Mouse (Mus musculus): ENCODE measurements around the gene Vpreb3. TPM values are rescaled to one million over a fixed set of nuclear protein-coding genes. Genes with fewer than 3 reads are reported as not detected.

Vpreb3 gene
- polyA plus RNA-seq, 1 experiment from 2014 or later, result 0.89 TPM

DNA sequence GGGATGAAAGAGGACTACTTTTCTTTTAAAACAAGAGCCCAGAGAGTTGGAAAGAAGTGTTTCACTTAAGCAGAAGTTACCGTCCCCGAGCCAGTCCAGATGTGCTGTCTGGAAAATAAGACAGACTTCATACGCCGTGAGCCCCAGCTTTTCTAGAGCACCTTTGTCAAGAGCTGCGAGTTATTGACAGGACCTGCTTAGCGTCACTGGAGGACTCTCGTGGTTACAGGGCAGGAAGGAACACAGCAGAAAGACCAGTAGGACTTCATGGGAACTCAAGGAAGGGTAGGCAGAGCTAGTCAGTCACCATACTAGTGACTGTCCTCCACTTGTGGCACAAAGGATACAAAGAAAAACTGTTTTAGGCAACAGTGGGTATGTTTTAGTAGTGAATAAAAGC lies 27.3 kb upstream of the Vpreb3 start:
- H3K27ac ChIP-seq, result no peak overlapping the region
- no peaks in the 10 kb centered on the region; the same call in 1 of the 2 replicates for H3K4me1 ChIP-seq (replicated peaks)
- no peak overlapping the region for H3K4me3 ChIP-seq (replicated peaks)
- no peak for ATAC-seq
- 69% methylated on average over 7 of the region's 7 CpGs for WGBS
- H3K27me3 ChIP-seq (replicated peaks), result no peaks in the 10 kb centered on the region
- H3K9ac ChIP-seq, result no peak overlapping the region
- no peak overlapping the region for H3K4me2 ChIP-seq (replicated peaks)
- H3K9me3 ChIP-seq, result no peaks in the 10 kb centered on the region
- H3K36me3 ChIP-seq, result peaks cover 18% of the 10 kb centered on the region

DNA sequence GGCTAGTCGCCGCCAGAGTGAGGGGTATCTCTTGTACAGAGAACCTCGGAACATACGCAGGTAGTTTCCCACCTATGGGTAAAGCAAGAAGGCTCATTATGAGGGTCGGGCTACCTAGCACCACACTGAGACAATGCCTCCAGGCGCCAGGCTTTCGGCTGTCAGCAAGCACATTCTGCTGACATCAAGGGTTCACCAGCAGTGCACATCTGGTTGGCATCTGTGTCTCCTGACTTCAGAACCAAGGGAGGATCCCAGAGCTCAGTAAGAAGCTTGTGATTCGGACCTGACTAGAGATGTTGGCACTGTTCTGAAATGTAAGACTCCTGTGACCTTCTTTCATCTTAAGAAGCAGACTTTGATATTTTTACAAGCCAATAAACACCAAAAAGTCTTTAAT lies 26.0 kb upstream of the Vpreb3 start:
- Histone ChIP-seq H3K4me3 (replicated peaks) (no peak overlapping the region), H3K9me3 (no peaks in the 10 kb centered on the region), H3K4me2 (replicated peaks) (no peak overlapping the region), H3K36me3 (peaks cover 12% of the 10 kb centered on the region), H3K4me1 (replicated peaks) (no peaks in the 10 kb centered on the region; the same call in 1 of the 2 replicates), H3K9ac (no peak overlapping the region), H3K27ac (no peak overlapping the region), H3K27me3 (replicated peaks) (no peaks in the 10 kb centered on the region)
- WGBS, result 82% methylated on average over 8 of the region's 8 CpGs
- ATAC-seq, result no peak

DNA sequence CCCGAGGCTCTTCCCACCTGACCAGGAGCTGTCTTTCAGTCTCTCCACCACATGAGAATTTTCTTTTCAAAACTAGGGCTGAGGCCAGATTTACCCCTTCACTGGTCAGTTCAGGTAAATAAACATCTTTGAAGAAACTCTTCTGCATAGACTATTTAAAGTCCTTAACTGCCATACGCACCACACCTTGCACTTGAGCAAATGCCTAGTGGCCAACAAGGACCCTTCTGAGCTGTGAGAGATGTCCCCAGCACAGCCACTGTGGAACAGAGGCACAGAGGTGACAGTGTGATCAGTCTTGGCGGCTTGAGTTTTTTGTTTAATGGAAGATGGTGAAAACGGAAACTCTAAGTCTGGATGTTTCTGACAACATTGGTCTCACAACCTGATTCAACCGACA lies 23.8 kb upstream of the Vpreb3 start:
- H3K9me3 ChIP-seq, result no peaks in the 10 kb centered on the region
- 81% methylated on average over 5 of the region's 5 CpGs for WGBS
- no peak overlapping the region for H3K4me3 ChIP-seq (replicated peaks)
- H3K9ac ChIP-seq, result no peak overlapping the region
- H3K27ac ChIP-seq, result no peak overlapping the region
- no peaks in the 10 kb centered on the region for H3K27me3 ChIP-seq (replicated peaks)
- H3K4me1 ChIP-seq (replicated peaks), result peaks cover 2% of the 10 kb centered on the region
- H3K4me2 ChIP-seq (replicated peaks), result no peak overlapping the region
- no peak for ATAC-seq
- H3K36me3 ChIP-seq, result peaks cover 6% of the 10 kb centered on the region

DNA sequence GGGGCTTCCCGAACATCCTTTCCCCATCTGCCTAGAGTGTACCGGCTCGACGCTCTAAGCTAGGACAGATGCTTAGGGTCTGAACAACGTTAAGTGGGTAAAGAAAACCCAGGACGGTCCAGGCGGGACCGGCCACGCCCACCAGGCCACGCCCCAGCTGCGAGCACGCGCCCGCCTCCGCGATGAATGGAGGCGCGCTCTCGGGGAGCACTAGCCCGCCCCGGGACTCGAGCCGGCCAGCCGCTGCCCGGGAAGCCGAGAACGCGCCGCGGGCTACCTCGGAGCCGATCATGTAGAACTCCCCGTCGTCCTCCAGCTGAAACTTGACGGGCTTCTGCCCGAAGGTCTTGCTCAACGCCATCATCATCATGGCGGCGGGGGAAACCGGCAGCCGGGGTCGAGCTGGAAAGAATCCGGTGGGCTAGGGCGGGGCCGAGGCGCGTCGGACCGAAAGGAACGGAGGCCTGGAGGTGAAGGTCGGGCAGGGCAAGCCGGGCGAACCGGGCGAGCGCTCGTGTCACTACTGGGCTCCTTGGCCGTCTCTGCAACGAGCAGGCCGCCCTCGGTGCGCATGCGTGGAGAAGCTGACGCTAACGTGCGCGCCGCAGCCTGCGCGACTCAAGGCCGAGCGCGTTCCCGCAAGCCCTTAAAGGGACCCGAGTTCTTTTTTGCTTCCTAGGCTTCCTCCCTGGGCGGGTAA lies 21.7 kb upstream of the Vpreb3 start, which contains the start of gene Smarcb1:
TSS of gene Smarcb1 (minus strand) at position 592 of the 700 bp plus-strand sequence.
- H3K9ac ChIP-seq, result peak within 1 kb of the TSS; percentile 91
- peak; percentile 96 for ATAC-seq
- WGBS, result under 1% methylated on average over 76 of the region's 76 CpGs
- H3K4me2 ChIP-seq (replicated peaks), result peak within 1 kb of the TSS; percentile 84
- peaks cover 2% of the 10 kb centered on the region for H3K4me1 ChIP-seq (replicated peaks)
- no peaks in the 10 kb centered on the region for H3K27me3 ChIP-seq (replicated peaks)
- peak within 1 kb of the TSS; percentile 66 for H3K4me3 ChIP-seq (replicated peaks)
- no peaks in the 10 kb centered on the region for H3K36me3 ChIP-seq
- H3K9me3 ChIP-seq, result no peaks in the 10 kb centered on the region
- peak within 1 kb of the TSS; percentile 85 for H3K27ac ChIP-seq

DNA sequence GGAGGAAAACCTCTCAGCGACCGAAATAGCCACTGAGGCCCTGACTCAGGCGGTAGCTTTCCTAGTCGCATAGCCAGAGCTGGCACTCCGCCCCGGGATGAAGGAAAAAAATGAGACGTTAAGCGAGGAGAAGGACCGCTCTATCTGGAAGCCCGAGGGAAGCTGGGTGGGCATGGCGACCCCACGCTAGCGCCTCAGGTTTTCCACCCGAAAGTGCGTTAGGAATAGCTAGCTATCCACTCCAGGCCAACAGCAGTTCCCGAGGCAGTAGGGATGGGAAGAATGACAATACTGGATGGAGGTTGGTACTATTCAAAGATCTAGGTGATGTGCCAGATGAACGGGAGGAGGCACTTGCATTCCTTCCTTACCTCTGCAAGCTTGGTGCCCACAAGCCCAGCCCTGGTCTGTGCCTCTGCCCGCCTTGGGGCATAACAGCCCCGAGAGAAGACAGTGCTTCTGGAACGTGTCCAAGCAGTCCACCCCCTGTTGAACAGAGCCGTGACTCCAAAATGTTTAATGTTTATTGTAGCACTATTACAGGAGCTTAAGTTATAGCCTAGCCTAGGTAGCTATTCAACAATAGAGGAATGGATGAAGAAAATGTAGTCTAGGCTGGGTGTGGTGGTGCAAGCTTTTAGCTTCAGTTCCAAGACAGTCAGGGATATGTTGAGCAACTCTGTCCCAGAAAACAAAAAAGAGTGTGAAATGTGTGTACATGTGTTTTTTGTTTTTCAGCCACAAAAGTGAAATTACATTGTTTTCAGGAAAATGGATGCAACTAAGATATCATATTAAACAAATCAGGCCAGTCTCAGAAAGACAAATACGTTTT lies 20.9 kb upstream of the Vpreb3 start:
- Histone ChIP-seq H3K9ac (peak overlapping the region; percentile 91), H3K36me3 (no peaks in the 10 kb centered on the region), H3K27ac (peak overlapping the region; percentile 83), H3K4me3 (replicated peaks) (peak overlapping the region; percentile 66), H3K4me2 (replicated peaks) (peak overlapping the region; percentile 84), H3K4me1 (replicated peaks) (peaks cover 2% of the 10 kb centered on the region), H3K9me3 (no peaks in the 10 kb centered on the region), H3K27me3 (replicated peaks) (no peaks in the 10 kb centered on the region)
- 4% methylated on average over 22 of the region's 22 CpGs for WGBS
- ATAC-seq, result peak; percentile 27

DNA sequence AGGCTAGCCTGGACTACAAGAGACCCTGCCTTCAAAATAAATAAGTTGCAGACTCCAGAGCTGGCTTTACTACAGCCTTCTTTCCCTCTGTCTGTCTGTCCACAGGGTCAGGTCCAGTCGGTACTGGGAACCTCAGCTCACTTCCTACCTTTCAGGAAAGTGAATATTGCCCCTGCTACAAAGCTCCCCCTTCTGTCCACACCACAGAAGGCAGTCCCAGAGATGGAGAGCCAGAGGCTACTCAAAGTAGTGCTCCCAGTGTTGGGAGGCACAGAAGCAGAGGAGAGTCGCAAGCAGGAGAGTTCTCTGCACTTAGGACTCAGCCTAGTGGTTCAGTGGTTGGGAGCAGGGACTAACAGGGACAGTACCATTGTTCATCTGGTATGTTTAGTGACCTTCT lies 18.5 kb upstream of the Vpreb3 start:
- H3K4me1 ChIP-seq (replicated peaks), result peaks cover 2% of the 10 kb centered on the region
- H3K27ac ChIP-seq, result no peak overlapping the region
- H3K9ac ChIP-seq, result no peak overlapping the region
- H3K4me2 ChIP-seq (replicated peaks), result no peak overlapping the region
- H3K9me3 ChIP-seq, result no peaks in the 10 kb centered on the region
- ATAC-seq, result no peak
- no peaks in the 10 kb centered on the region for H3K27me3 ChIP-seq (replicated peaks)
- no peaks in the 10 kb centered on the region for H3K36me3 ChIP-seq
- WGBS, result 64% methylated on average over 2 of the region's 2 CpGs
- no peak overlapping the region for H3K4me3 ChIP-seq (replicated peaks)

DNA sequence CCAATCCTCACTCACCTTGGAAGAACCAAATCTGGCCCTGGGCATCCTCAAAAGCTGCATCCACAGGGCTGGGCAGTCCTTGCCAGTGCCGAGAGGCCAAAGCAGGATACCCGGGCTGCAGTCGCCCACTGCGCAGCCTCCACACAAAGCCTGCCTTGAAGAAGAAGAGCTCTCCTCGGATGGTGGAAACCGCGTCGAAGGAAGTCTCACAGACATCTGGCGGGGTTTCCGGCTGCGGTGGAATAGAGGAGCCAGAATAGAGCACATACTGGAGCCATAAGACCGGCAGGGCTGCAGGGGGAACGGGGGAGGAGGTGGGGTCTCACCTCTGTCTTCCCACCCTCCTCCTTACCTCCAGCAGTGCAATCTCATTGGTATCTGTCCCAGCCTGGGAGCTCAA lies 16.5 kb upstream of the Vpreb3 start:
- H3K4me2 ChIP-seq (replicated peaks), result no peak overlapping the region

DNA sequence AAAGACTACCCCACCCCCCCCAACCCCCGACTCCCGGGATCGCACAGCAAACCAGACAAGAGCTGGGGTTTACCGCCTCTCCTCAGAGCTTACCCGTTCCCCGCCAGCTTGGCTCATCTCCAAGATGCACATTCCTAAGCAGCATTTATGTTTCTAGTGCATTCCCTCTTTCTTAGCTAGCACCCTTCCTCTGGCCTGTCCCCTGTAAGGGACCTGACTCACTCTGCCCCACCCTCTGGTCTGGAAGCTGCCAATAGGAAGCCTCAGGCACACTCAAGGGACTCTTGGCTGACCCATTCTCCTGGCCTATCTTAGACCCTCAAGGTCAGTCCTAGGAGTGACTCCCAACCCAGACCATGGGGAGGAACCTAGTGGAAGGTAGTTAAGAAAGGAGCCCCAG lies 12.6 kb upstream of the Vpreb3 start:
- H3K27ac ChIP-seq, result no peak overlapping the region
- H3K4me2 ChIP-seq (replicated peaks), result peak overlapping the region; percentile 97; the same call in 1 of the 2 replicates
- H3K4me1 ChIP-seq (replicated peaks), result peaks cover 22% of the 10 kb centered on the region
- 13% methylated on average over 6 of the region's 6 CpGs for WGBS
- H3K27me3 ChIP-seq (replicated peaks), result 0 out of 2 replicates have a peak, but pooled peaks cover 4% of the 10 kb centered on the region
- H3K4me3 ChIP-seq (replicated peaks), result no peak overlapping the region
- ATAC-seq, result no peak
- H3K9me3 ChIP-seq, result no peaks in the 10 kb centered on the region
- H3K9ac ChIP-seq, result no peak overlapping the region
- H3K36me3 ChIP-seq, result no peaks in the 10 kb centered on the region

More for the DNA sequence above, 16.5 kb upstream of the Vpreb3 start:
- Histone ChIP-seq H3K4me1 (replicated peaks) (peaks cover 13% of the 10 kb centered on the region; the same call in 1 of the 2 replicates), H3K27me3 (replicated peaks) (no peaks in the 10 kb centered on the region), H3K9me3 (no peaks in the 10 kb centered on the region), H3K4me3 (replicated peaks) (no peak overlapping the region), H3K36me3 (no peaks in the 10 kb centered on the region), H3K9ac (no peak overlapping the region), H3K27ac (no peak overlapping the region)
- no peak for ATAC-seq
- WGBS, result 79% methylated on average over 13 of the region's 13 CpGs

DNA sequence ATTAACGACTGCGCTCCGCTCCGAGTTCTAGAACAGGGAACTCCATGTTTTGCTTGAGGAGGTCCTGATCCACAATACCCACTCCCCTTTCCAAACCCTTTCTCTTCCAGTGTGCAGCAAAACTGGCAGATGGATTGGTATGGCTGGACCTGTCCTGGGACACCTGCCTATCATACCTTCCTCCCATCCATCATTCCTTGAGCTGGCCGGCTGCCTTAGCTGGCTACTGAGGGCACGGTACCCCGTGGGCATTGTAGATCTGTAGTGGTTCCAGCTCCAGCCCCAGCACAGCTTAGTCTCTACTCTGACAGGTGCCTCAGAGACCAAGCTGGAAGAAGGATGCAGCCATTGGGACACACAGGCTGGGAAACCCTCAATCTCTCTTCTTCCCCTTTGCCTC lies 11.5 kb upstream of the Vpreb3 start:
- Histone ChIP-seq H3K4me3 (replicated peaks) (peak overlapping the region; percentile 60; the same call in 1 of the 2 replicates), H3K9ac (peak overlapping the region; percentile 8; the same call in 1 of the 2 replicates), H3K27me3 (replicated peaks) (0 out of 2 replicates have a peak, but pooled peaks cover 9% of the 10 kb centered on the region), H3K4me2 (replicated peaks) (peak overlapping the region; percentile 97), H3K36me3 (no peaks in the 10 kb centered on the region), H3K27ac (no peak overlapping the region), H3K9me3 (no peaks in the 10 kb centered on the region), H3K4me1 (replicated peaks) (peaks cover 30% of the 10 kb centered on the region)
- no peak for ATAC-seq
- WGBS, result 20% methylated on average over 7 of the region's 7 CpGs

DNA sequence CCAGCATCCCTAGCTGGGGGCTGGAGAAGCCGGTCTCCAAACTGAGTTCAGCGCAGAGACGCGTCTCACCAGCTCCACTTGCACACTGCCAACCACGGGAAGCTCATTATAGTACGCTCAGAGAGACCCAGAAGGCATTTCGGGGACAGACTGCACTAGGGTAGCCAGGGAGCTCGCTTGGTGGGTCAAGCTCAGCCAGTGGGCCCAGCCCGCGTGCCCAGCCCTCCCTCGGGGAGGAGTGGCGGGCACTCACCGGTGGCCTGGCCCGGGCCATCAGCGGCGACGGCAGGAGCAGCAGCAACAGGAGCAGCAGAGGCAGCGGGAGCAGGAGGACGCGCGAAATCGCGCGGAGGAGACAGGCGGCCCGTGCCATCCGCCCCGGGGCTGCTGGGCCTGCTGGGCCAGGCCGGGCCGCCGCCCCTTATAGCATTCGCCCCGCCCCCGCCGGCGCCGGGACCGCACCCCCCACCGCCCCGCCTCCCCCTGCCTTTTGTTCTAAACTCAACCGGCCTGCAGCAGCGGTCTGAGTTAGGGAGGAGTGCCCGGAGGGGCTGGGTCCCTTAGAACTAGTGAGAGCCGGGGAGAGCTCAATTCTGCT lies 10.7 kb upstream of the Vpreb3 start:
- H3K36me3 ChIP-seq, result no peaks in the 10 kb centered on the region
- peak overlapping the region; percentile 60 for H3K4me3 ChIP-seq (replicated peaks)
- H3K9ac ChIP-seq, result peak overlapping the region; percentile 84
- H3K4me2 ChIP-seq (replicated peaks), result peak overlapping the region; percentile 97
- peaks cover 31% of the 10 kb centered on the region for H3K4me1 ChIP-seq (replicated peaks)
- peak; percentile 67 for ATAC-seq
- H3K9me3 ChIP-seq, result no peaks in the 10 kb centered on the region
- H3K27ac ChIP-seq, result peak overlapping the region; percentile 51; the same call in 1 of the 2 replicates
- 2% methylated on average over 31 of the region's 44 CpGs for WGBS
- H3K27me3 ChIP-seq (replicated peaks), result 0 out of 2 replicates have a peak, but pooled peaks cover 9% of the 10 kb centered on the region

DNA sequence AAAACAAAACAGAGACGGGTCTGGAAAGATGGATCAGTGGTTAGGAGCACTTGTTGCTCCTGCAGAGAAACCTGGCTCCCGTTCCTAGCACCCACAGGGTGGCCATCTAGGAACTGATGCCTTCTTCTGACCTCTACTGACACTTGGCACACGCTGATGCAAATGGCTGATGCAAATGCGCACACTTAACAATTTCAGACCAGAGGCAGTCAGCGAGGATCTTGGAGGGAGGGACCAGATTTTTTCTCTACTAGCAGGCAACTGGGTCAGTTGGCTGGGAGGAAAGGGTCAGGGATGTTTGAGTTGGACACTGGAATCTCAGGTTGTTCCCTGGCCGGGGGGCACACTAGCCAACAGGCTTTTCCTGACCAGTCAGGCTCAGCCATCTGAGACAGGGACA lies 10.0 kb upstream of the Vpreb3 start, which contains the start of gene Chchd10:
TSS of gene Chchd10 (plus strand) at position 240 of the 400 bp plus-strand sequence.
- H3K4me1 ChIP-seq (replicated peaks), result peaks cover 31% of the 10 kb centered on the region
- H3K9me3 ChIP-seq, result no peaks in the 10 kb centered on the region
- no peaks in the 10 kb centered on the region for H3K36me3 ChIP-seq
- peak within 1 kb of the TSS; percentile 84 for H3K9ac ChIP-seq
- peak within 1 kb of the TSS; percentile 51; the same call in 1 of the 2 replicates for H3K27ac ChIP-seq
- 43% methylated on average over 6 of the region's 6 CpGs for WGBS
- H3K4me3 ChIP-seq (replicated peaks), result peak within 1 kb of the TSS; percentile 60
- no peak for ATAC-seq
- H3K4me2 ChIP-seq (replicated peaks), result peak within 1 kb of the TSS; percentile 97
- 0 out of 2 replicates have a peak, but pooled peaks cover 9% of the 10 kb centered on the region for H3K27me3 ChIP-seq (replicated peaks)

DNA sequence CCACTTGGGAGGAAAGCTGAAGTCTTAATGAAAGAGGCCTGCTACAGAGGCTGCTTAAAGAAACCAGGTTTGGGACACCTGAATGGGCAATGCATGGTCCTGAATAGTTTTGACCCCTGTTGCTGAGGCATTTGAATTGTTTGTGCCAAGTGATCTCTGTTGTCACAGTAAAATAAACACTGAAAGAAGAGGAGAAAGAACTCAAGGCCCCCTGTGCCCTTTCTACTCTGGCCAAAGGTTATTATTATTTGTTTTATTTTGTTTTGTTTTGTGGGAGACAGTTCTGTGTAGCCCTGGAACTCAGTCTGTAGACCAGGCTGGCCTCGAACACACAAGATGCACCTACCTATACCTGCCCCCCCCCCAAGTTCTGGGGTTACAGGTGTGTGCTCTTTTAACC lies 7.9 kb upstream of the Vpreb3 start:
- WGBS, result 59% methylated on average over 1 of the region's 1 CpGs
- H3K27ac ChIP-seq, result no peak overlapping the region
- no peak for ATAC-seq
- H3K27me3 ChIP-seq (replicated peaks), result 0 out of 2 replicates have a peak, but pooled peaks cover 9% of the 10 kb centered on the region
- peaks cover 31% of the 10 kb centered on the region for H3K4me1 ChIP-seq (replicated peaks)
- H3K9me3 ChIP-seq, result no peaks in the 10 kb centered on the region
- H3K9ac ChIP-seq, result no peak overlapping the region
- peak overlapping the region; percentile 79 for H3K4me2 ChIP-seq (replicated peaks)
- no peaks in the 10 kb centered on the region for H3K36me3 ChIP-seq
- no peak overlapping the region; the same call in 1 of the 2 replicates for H3K4me3 ChIP-seq (replicated peaks)

Data from intestine, embryonic 15.5 days (tissue).